Mouse (Mus musculus) lung, embryonic 14.5 days (tissue): Measurements from ENCODE around the gene Coasy. TPM values are rescaled to one million over a fixed set of nuclear protein-coding genes. Genes with fewer than 3 reads are reported as not detected.

Source experiments
- ATAC-seq: fragments of 200-750 bp; cut with Nextera tagmentation; 2 replicates; pipeline ENCODE4 v1.8.0; 2017; ENCODE audit warnings: mild to moderate bottlenecking, moderate TSS enrichment, moderate library complexity; ENCODE audit not compliant: insufficient read depth
- DNase-seq: peaks from one replicate; pipeline ENCODE4 v3.0.0-alpha.2; 2015
- H3K27ac ChIP-seq: fragments of 300-500 bp; sonication (generic); 2 replicates; pipeline ENCODE4 v1.5.1; 2014; ENCODE audit warnings: low read depth, mild to moderate bottlenecking, moderate library complexity
- H3K27me3 ChIP-seq: fragments of 300-500 bp; sonication (generic); 2 replicates; pipeline ENCODE4 v1.6.1; 2014; ENCODE audit warnings: low read length, control low read depth; ENCODE audit not compliant: insufficient read depth
- H3K36me3 ChIP-seq: fragments of 300-500 bp; sonication (generic); 2 replicates; pipeline ENCODE4 v1.6.1; 2014; ENCODE audit warnings: control low read depth; ENCODE audit not compliant: insufficient read depth
- H3K4me1 ChIP-seq: fragments of 300-500 bp; sonication (generic); 2 replicates; pipeline ENCODE4 v1.6.1; 2014; ENCODE audit warnings: antibody characterized with exemption, control low read depth; ENCODE audit not compliant: insufficient read depth
- H3K4me2 ChIP-seq: fragments of 300-500 bp; sonication (generic); 2 replicates; pipeline ENCODE4 v1.6.1; 2014; ENCODE audit warnings: mild to moderate bottlenecking
- H3K4me3 ChIP-seq: fragments of 300-500 bp; sonication (generic); 2 replicates; pipeline ENCODE4 v1.5.1; 2014; ENCODE audit warnings: low read depth, low read length
- H3K9ac ChIP-seq: fragments of 300-500 bp; sonication (generic); 2 replicates; pipeline ENCODE4 v1.6.1; 2014
- H3K9me3 ChIP-seq: fragments of 300-500 bp; sonication (generic); 2 replicates; pipeline ENCODE4 v1.6.1; 2016; ENCODE audit warnings: low read depth, low read length, control low read depth
- CTCF ChIP-seq: IDR thresholded peaks from 2 replicates; pipeline ENCODE4 v1.5.1; 2016; ENCODE audit warnings: antibody characterized with exemption, low read depth
- WGBS: fragments of 180-500 bp; shearing (Covaris S2); extraction: QIAGEN DNeasy Blood & Tissue Kit; methylation state at CpG from one replicate; pipeline ENCODE4 v1.1.7; 2014; 5-methylcytosine and 5-hydroxymethylcytosine counted together
- polyA plus RNA-seq: library from polyadenylated mRNA; unstranded; fragments of >200 nt; fragmentation: Nextera tagmentation; extraction: Ambion mirVana; gene quantifications from 2 replicates; pipeline ENCODE4 v1.2.1, GENCODE M21; 2014

The Coasy gene
- polyA plus RNA-seq, 1 experiment from 2014 or later, result 37.9 TPM

- Histone ChIP-seq H3K4me2 (no peak overlapping the region), H3K4me1 (no peaks in the 10 kb centered on the region), H3K9ac (no peak overlapping the region), H3K27ac (no peak overlapping the region), H3K4me3 (no peak overlapping the region), H3K27me3 (no peaks in the 10 kb centered on the region), H3K36me3 (peaks cover 15% of the 10 kb centered on the region; the same call in 1 of the 2 replicates), H3K9me3 (no peaks in the 10 kb centered on the region)
- TF ChIP-seq CTCF, result no peak
- ATAC-seq (no peak), DNase-seq (no peak)
- WGBS, result 44% methylated on average over 5 of the region's 5 CpGs
Observed at GRCm38 (mm10) chr11:101110708-101111107, 28.3 kb downstream of the Coasy start.

GRCm38 (mm10) chr11:101111178-101111577 is 28.8 kb downstream of the Coasy start:
- 88% methylated on average over 4 of the region's 4 CpGs for WGBS
- Histone ChIP-seq H3K27me3 (no peaks in the 10 kb centered on the region), H3K27ac (no peak overlapping the region), H3K36me3 (peaks cover 12% of the 10 kb centered on the region; the same call in 1 of the 2 replicates), H3K4me1 (no peaks in the 10 kb centered on the region), H3K4me2 (no peak overlapping the region), H3K4me3 (no peak overlapping the region), H3K9ac (no peak overlapping the region), H3K9me3 (no peaks in the 10 kb centered on the region)
- no peak for DNase-seq
- no peak for TF ChIP-seq CTCF
- ATAC-seq, result no peak

GRCm38 (mm10) chr11:101112186-101112585 is 29.8 kb downstream of the Coasy start:
- H3K4me3 ChIP-seq, result no peak overlapping the region
- DNase-seq, result no peak
- no peak overlapping the region for H3K9ac ChIP-seq
- H3K9me3 ChIP-seq, result no peaks in the 10 kb centered on the region
- WGBS, result 98% methylated on average over 3 of the region's 3 CpGs
- no peak overlapping the region for H3K4me2 ChIP-seq
- H3K27me3 ChIP-seq, result no peaks in the 10 kb centered on the region
- H3K4me1 ChIP-seq, result no peaks in the 10 kb centered on the region
- ATAC-seq, result no peak
- no peak for TF ChIP-seq CTCF
- H3K27ac ChIP-seq, result no peak overlapping the region
- peaks cover 13% of the 10 kb centered on the region; the same call in 1 of the 2 replicates for H3K36me3 ChIP-seq

- Histone ChIP-seq H3K9ac (no peak overlapping the region), H3K4me3 (no peak overlapping the region), H3K27ac (no peak overlapping the region), H3K4me1 (peaks cover 12% of the 10 kb centered on the region), H3K4me2 (no peak overlapping the region), H3K27me3 (no peaks in the 10 kb centered on the region), H3K36me3 (peaks cover 13% of the 10 kb centered on the region; the same call in 1 of the 2 replicates), H3K9me3 (no peaks in the 10 kb centered on the region)
- WGBS, result 72% methylated on average over 2 of the region's 2 CpGs
- ATAC-seq (no peak), DNase-seq (no peak)
- no peak for TF ChIP-seq CTCF
Observed at GRCm38 (mm10) chr11:101115564-101115963, 33.2 kb downstream of the Coasy start.

- ATAC-seq (no peak), DNase-seq (no peak)
- peaks cover 22% of the 10 kb centered on the region for H3K36me3 ChIP-seq
- no peaks in the 10 kb centered on the region for H3K9me3 ChIP-seq
- H3K9ac ChIP-seq, result peak overlapping the region; percentile 85
- H3K27me3 ChIP-seq, result no peaks in the 10 kb centered on the region
- H3K4me1 ChIP-seq, result peaks cover 16% of the 10 kb centered on the region
- H3K27ac ChIP-seq, result no peak overlapping the region
- whole genome bisulfite sequencing, result 26% methylated on average over 4 of the region's 4 CpGs
- peak overlapping the region; percentile 91 for H3K4me3 ChIP-seq
- TF ChIP-seq CTCF, result no peak
- peak overlapping the region; percentile 96 for H3K4me2 ChIP-seq
Observed at GRCm38 (mm10) chr11:101118105-101118504, 35.7 kb downstream of the Coasy start.

- peaks cover 16% of the 10 kb centered on the region for H3K4me1 ChIP-seq
- peak overlapping the region; percentile 91 for H3K4me3 ChIP-seq
- peak; percentile 80; the same call in 1 of the 2 replicates for ATAC-seq
- WGBS, result under 1% methylated on average over 39 of the region's 39 CpGs
- peak overlapping the region; percentile 87 for H3K27ac ChIP-seq
- peaks cover 32% of the 10 kb centered on the region for H3K36me3 ChIP-seq
- H3K9me3 ChIP-seq, result no peaks in the 10 kb centered on the region
- H3K9ac ChIP-seq, result peak overlapping the region; percentile 85
- TF ChIP-seq CTCF, result peak; percentile 47
- peak; percentile 12 for DNase-seq
- no peaks in the 10 kb centered on the region for H3K27me3 ChIP-seq
- H3K4me2 ChIP-seq, result peak overlapping the region; percentile 96
Observed at GRCm38 (mm10) chr11:101119131-101119760, 36.9 kb downstream of the Coasy start.

GRCm38 (mm10) chr11:101119761-101120544 is 37.6 kb downstream of the Coasy start, which contains the start of the genes Retreg3 and Tubg1:
Retreg3 (minus strand) TSS chr11:101119893.
Tubg1 (plus strand) TSS chr11:101119938.
- Histone ChIP-seq H3K9ac (peak within 1 kb of the TSS; percentile 85), H3K27me3 (no peaks in the 10 kb centered on the region), H3K36me3 (peaks cover 31% of the 10 kb centered on the region), H3K9me3 (no peaks in the 10 kb centered on the region), H3K4me1 (peaks cover 16% of the 10 kb centered on the region), H3K27ac (peak within 1 kb of the TSS; percentile 92), H3K4me2 (peak within 1 kb of the TSS; percentile 96), H3K4me3 (peak within 1 kb of the TSS; percentile 91)
- no peak for TF ChIP-seq CTCF
- DNase-seq, result peak; percentile 100
- peak; percentile 96 for ATAC-seq
- WGBS, result under 1% methylated on average over 61 of the region's 61 CpGs
